Mouse (Mus musculus): ENCODE results near the gene Thsd7a.

The Thsd7a gene

GRCm38 (mm10) chr6:12381136-12381778 is 368.0 kb downstream of the Thsd7a start:
- DNase-seq, result peak; percentile 99 to 100

- DNase-seq, result no peak
Measured at GRCm38 (mm10) chr6:12380717-12381116, 368.5 kb downstream of the Thsd7a start.

DNA sequence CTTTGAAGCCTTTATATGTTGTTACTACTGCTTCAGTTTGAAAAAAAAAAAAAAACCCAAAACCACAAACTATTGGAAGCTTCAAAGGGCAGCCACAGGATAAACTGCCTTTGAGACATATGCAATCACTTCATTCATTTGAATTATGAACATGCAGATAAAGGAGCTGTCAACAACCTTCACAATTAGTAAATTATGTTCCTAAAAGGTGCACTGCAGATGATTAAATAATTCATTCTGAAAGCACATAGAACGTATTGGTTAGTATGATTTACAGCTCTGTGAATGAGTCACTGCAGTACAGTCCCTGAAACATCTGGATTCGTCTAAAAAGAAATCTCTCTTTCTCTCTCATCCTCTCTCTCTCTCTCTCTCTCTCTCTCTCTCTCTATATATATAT is 390.5 kb downstream of the Thsd7a start:
- DNase-seq, result no peak

GRCm38 (mm10) chr6:12353573-12353972 is 395.6 kb downstream of the Thsd7a start:
- DNase-seq, result no peak

GRCm38 (mm10) chr6:12352165-12352719 is 397.0 kb downstream of the Thsd7a start:
- DNase-seq, result no peak

- DNase-seq, result peak; percentile 33 to 62
Measured at GRCm38 (mm10) chr6:12350753-12351152, 398.5 kb downstream of the Thsd7a start.

DNA sequence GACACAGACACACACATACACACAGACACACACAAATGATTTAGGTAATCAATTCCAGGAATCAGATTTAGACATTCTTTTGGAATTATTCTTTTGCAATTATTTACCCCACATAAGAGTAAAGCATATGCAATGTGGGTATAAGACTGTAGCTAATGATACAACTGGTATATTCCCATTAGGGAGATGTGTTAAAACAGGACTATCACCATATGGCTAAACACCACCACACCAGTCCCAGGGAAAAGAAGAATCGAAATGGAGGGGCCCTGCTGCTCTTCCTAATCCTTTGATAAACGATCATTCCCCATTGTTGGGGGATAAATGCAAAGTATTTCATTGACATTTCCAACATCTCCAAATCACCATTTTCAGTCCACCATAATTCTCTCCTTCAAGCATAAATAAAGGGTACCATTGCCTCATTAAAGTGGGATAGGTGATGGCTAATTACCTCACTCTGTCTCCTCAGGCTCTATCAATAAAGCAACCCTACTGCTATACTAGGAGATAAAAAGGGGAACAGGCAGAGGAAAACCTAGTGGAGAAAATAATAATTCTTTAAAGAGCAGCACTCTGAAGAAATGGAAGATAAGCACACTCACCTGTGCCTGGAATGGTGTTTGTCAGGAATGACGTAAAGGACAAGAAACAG is 400.0 kb downstream of the Thsd7a start:
- no peak for DNase-seq

DNA sequence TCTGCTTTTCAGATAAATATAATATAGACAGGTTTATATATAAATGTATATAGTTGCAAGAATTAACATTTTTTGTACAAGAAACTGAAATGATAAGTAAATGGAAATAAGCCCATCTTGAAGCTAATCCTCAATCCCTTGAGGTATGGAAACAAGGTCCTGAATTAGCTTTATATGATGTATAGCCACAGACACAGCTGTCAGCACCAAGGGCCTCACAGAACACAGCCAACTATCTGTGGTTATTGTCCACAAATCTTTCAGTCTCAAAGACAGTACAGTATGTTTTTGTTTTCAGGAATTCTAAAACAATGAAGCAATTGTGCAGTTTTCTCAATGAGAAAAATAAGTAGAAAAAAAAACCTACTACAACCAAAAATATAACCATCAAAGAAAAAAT is 400.5 kb downstream of the Thsd7a start:
- DNase-seq, result no peak

GRCm38 (mm10) chr6:12336590-12337584 is 412.3 kb downstream of the Thsd7a start:
- DNase-seq, result no peak

DNA sequence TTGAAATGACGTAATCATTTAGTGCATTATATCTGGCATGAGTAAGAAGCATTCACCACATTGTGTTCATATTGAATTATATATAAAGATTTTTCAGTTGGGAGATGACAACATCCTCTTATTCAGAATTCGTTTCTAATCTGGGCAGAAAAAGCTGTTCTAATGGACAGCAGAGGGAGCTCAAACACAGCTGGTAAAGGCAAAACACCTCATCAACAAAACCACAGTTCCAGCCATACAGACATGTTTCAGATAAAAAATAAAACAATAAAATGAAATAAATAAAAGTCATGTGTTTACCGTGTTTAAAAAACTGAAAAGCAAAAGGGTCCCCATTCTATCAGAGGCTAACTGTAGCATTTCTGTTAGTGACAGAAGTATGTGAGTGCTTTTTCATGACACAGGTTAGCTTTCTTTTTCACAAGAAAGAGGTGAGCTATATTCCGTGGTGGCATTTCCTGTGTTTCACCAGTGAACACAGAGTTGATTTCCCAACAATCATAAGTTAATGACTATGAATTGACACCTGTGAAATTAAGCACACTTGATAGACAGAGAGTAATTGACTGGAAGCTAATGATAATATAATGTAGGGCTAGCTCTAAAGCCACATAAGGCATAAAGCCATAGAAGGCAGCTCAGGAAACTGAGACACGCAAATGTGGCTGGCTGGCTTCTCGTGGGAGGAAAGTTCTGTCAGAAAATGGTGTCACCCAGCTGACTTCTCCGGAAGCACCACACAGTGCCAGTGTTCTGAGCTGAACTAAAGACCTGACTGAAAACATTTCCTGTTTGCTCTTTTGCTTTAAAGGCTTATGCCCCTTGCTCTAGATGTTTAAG is 433.9 kb downstream of the Thsd7a start:
- peak; percentile 29 to 47 for DNase-seq

DNA sequence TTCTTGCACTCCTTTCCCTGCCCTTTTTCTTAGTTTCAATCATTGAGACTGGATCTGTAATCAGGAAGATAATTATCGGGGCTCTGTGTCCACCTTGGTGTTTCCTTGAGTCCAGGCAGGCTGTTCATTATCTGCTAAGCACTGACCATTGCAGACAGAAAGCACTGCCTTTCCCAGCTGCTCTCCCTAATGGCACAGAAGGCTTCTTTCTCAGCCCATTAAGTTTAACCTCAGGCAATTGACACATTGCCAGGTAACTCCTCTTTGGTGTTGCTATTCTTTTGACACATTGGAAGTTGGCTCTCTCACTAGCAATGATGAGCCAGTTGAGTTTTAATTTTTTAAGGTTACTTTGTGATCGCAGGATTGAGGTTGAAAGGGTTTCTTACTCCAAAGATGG is 441.7 kb downstream of the Thsd7a start:
- DNase-seq, result peak; percentile 15 to 22

DNA sequence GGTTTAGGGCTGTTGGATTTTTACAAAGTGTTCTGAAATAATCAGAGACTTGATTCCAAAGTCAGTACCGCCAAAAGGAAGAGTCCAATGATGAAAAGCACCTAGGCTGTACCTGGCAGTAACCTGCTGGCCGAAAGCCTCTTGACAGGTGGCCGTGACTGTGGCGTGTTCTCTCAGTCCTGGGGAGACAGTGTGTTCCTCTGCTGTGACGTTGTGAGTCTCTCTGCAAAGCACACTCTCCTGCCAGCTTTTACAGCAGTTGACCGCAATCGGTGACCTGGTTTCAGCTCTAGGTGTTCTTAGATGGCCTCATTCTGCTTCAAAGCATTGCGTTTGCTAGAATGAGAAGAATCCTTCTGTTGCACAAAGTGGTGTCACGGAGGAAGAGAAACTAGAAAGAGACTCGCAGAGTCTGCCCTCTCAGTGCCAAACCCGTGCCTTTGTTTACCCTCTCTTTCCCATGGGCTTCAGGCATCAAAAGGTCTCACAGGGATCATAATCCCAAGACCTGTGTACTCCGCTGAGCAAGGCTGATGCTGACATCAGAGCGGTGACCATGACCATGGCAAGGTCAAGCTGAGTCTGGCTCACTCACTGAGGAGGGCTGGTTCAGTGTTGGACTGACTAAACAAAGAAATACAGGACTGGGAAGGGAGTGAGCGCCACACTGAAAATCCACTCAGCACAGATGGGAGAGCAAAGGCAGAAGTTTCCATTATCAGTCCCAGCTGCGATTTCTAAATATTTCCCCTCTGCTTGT is 486.4 kb downstream of the Thsd7a start:
- DNase-seq, result peak; percentile 54 to 63

Measured in cerebellum, postnatal 14 days (tissue).